Mouse (Mus musculus) heart, embryonic 13.5 days (tissue): ENCODE measurements around the gene Fa2h. TPM values are rescaled to one million over a fixed set of nuclear protein-coding genes. Genes with fewer than 3 reads are reported as not detected.

ENCODE experiments used
- ATAC-seq: fragments of 200-750 bp; cut with Nextera tagmentation; 2 replicates; pipeline ENCODE4 v1.8.0; 2017; ENCODE audit warnings: moderate TSS enrichment; ENCODE audit not compliant: insufficient number of reproducible peaks, low FRiP score, low TSS enrichment; ENCODE audit errors: extremely low read depth
- H3K27ac ChIP-seq: fragments of 300-500 bp; sonication (generic); replicated peaks from 2 replicates; pipeline ENCODE4 v1.5.1; 2015; ENCODE audit warnings: moderate library complexity, mild to moderate bottlenecking, inconsistent platforms
- H3K27me3 ChIP-seq: fragments of 300-500 bp; sonication (generic); replicated peaks from 2 replicates; pipeline ENCODE4 v1.6.1; 2015; ENCODE audit warnings: mild to moderate bottlenecking, inconsistent platforms
- H3K36me3 ChIP-seq: fragments of 300-500 bp; sonication (generic); 2 replicates; pipeline ENCODE4 v1.6.1; 2015; ENCODE audit warnings: mild to moderate bottlenecking, inconsistent platforms
- H3K4me1 ChIP-seq: fragments of 300-500 bp; sonication (generic); 2 replicates; pipeline ENCODE4 v1.6.1; 2015; ENCODE audit warnings: inconsistent platforms
- H3K4me2 ChIP-seq: fragments of 300-500 bp; sonication (generic); 2 replicates; pipeline ENCODE4 v1.6.1; 2015; ENCODE audit warnings: inconsistent platforms, mild to moderate bottlenecking, moderate library complexity
- H3K4me3 ChIP-seq: fragments of 300-500 bp; sonication (generic); 2 replicates; pipeline ENCODE4 v1.5.1; 2015; ENCODE audit warnings: moderate library complexity, mild to moderate bottlenecking, inconsistent platforms
- H3K9ac ChIP-seq: fragments of 300-500 bp; sonication (generic); 2 replicates; pipeline ENCODE4 v1.6.1; 2015; ENCODE audit warnings: inconsistent platforms, mild to moderate bottlenecking, moderate library complexity
- H3K9me3 ChIP-seq: fragments of 300-500 bp; sonication (generic); 2 replicates; pipeline ENCODE4 v1.6.1; 2016; ENCODE audit warnings: inconsistent platforms
- WGBS: fragments of 180-500 bp; shearing (Covaris S2); methylation state at CpG from one replicate; pipeline ENCODE4 v1.1.7; 2015; ENCODE audit warnings: mixed read lengths; 5-methylcytosine and 5-hydroxymethylcytosine counted together
- polyA plus RNA-seq: library from polyadenylated mRNA; unstranded; fragments of >200 nt; fragmentation: Nextera tagmentation; extraction: Ambion mirVana; gene quantifications from 2 replicates; pipeline ENCODE4 v1.2.1, GENCODE M21; 2015

Fa2h gene
- polyA plus RNA-seq, 1 experiment from 2014 or later: not detected

DNA sequence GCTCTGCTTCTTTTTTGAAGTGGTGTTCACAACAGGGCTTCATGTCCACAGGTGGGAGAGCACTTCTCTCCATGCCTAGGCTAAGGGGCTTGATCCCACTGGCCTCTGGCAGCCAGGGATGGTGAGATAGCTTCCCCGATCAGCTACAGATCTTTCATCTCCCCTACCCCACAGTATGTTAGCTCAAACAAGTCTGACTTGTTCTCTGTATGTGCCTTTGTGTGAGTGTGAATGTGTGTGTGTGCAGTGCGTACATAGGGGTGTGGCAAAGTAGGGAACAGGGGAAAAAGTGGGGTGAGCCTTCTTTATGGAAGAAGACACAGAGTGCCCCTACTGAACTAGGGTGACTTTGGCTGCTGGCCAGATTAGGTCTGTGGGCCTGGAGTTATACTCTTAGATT is 2.8 kb downstream of the Fa2h start:
- WGBS: 66% methylated on average over 2 of the region's 2 CpGs
- Histone ChIP-seq H3K27me3 (peaks cover 91% of the 10 kb centered on the region), H3K4me1 (peaks cover 6% of the 10 kb centered on the region), H3K9ac (no peak overlapping the region), H3K27ac (no peak overlapping the region), H3K36me3 (no peaks in the 10 kb centered on the region), H3K9me3 (no peaks in the 10 kb centered on the region), H3K4me2 (no peak overlapping the region), H3K4me3 (no peak overlapping the region)
- ATAC-seq: no peak

DNA sequence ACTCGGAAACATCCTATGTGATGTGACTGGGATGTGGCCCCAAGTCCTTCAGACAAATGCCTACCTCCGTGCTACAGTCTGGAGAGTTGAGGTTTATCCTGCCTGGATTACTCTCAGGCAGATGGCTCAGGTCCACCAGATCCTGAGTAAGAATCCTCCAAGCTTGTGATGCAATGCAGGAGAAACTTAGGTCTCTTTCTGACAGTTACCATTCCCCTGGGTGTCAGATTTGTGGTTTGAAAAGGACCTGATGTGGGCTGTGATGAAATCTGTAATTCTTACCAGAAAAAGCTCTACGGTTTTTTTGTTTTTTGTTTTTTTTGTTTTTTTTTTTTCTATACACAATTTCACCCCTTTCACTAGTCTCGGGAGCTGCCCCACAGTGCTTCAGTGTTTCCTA is 4.0 kb downstream of the Fa2h start:
- Histone ChIP-seq H3K9me3 (no peaks in the 10 kb centered on the region), H3K36me3 (no peaks in the 10 kb centered on the region), H3K4me1 (peaks cover 6% of the 10 kb centered on the region), H3K4me3 (no peak overlapping the region), H3K9ac (no peak overlapping the region), H3K4me2 (no peak overlapping the region), H3K27me3 (peaks cover 84% of the 10 kb centered on the region), H3K27ac (no peak overlapping the region)
- no peak for ATAC-seq
- 63% methylated on average over 4 of the region's 4 CpGs for WGBS

DNA sequence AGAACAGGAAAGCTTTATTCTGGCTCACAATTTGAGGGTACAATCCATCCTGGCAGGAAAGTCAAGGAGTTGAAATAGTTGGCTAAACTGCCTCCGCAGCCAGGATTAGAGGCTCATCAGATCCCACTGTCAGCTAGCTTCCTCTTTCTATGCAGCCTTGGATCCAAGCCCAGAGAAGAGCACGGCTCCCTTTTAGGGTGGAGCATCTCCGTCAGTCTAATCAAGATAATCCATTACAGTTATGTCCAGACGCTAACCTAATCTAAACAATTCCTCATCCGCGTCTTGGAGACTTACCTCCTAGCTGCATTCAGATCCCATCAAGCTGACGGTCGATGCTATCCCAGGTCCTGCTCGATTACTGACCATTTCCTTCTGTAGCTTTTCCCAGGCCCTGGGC is 7.7 kb downstream of the Fa2h start:
- ATAC-seq: no peak

DNA sequence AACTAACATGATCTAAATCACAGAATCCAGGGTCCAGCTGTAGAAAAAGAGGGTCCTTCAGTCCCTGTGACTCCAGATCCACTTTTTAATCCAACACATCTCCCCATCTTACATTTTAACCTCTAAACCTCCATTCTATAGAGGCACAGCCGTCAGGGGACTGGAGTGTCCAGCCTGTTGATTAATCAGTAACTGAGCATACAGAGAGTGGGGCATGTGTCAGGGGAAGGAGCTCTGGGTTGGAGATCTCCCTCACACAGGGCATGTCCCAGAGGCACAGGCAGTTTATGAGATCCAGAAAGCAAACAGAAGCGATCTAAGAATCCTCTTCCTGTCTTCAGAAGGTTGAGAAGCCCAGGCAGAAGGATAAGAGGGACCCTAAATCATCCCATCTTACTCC is 9.0 kb downstream of the Fa2h start:
- Histone ChIP-seq H3K4me1 (no peaks in the 10 kb centered on the region), H3K27ac (no peak overlapping the region), H3K9me3 (no peaks in the 10 kb centered on the region), H3K36me3 (no peaks in the 10 kb centered on the region), H3K27me3 (peaks cover 49% of the 10 kb centered on the region), H3K4me2 (no peak overlapping the region), H3K4me3 (no peak overlapping the region), H3K9ac (no peak overlapping the region)
- whole genome bisulfite sequencing: 40% methylated on average over 2 of the region's 2 CpGs
- ATAC-seq: no peak

More for the DNA sequence above, 7.7 kb downstream of the Fa2h start:
- Histone ChIP-seq H3K9me3 (no peaks in the 10 kb centered on the region), H3K27ac (no peak overlapping the region), H3K4me1 (no peaks in the 10 kb centered on the region), H3K36me3 (no peaks in the 10 kb centered on the region), H3K4me2 (no peak overlapping the region), H3K27me3 (peaks cover 62% of the 10 kb centered on the region), H3K4me3 (no peak overlapping the region), H3K9ac (no peak overlapping the region)
- 45% methylated on average over 9 of the region's 9 CpGs for WGBS

DNA sequence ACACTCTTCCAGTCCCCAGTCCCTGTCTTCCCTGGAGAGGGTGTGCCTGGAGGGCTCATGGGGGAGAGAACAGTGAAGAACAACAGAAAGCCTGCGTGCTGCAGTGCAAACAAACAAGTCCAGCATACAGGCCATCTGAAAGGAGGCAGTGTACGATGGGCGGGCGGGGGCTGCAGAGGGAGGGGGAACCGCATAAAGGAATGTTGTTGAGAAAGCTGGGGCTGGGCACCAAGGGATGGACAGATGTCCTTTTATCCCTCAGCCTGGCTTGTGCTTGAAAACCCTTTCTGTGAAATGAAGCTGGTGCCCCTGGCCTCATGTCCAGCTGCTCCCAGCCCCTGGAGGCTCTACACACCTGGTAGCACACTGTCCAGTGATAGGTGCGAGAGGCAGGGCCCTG is 18.4 kb downstream of the Fa2h start:
- Histone ChIP-seq H3K27ac (no peak overlapping the region), H3K9me3 (no peaks in the 10 kb centered on the region), H3K4me1 (no peaks in the 10 kb centered on the region), H3K27me3 (0 out of 2 replicates have a peak, but pooled peaks cover 4% of the 10 kb centered on the region), H3K9ac (no peak overlapping the region), H3K36me3 (no peaks in the 10 kb centered on the region), H3K4me3 (no peak overlapping the region), H3K4me2 (no peak overlapping the region)
- 59% methylated on average over 6 of the region's 6 CpGs for WGBS
- ATAC-seq: no peak

DNA sequence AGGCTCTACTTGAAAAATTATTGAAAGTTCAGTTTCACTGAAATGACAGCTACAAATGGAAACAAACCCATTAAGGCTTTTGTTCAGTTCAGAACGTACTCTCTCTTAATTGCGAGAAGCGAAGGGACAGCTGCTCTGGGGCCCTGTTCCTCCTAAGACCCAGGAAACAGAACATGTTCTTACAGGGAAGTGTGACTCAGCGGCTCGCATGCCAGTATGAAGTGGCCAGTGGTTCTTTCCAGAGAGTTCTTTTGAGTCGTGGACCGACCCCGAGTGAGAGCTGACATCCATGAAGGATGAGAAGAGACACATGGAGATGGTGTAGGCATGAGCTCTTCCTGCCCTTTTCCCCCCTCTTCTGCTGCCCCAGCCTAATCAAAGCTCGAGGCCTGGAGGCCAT is 23.9 kb downstream of the Fa2h start:
- no peaks in the 10 kb centered on the region for H3K9me3 ChIP-seq
- peaks cover 27% of the 10 kb centered on the region; the same call in 1 of the 2 replicates for H3K27me3 ChIP-seq
- H3K4me1 ChIP-seq: peaks cover 7% of the 10 kb centered on the region; the same call in 1 of the 2 replicates
- WGBS: 66% methylated on average over 9 of the region's 9 CpGs
- ATAC-seq: no peak
- H3K9ac ChIP-seq: no peak overlapping the region
- no peaks in the 10 kb centered on the region for H3K36me3 ChIP-seq
- H3K4me3 ChIP-seq: no peak overlapping the region
- no peak overlapping the region for H3K4me2 ChIP-seq
- no peak overlapping the region for H3K27ac ChIP-seq

DNA sequence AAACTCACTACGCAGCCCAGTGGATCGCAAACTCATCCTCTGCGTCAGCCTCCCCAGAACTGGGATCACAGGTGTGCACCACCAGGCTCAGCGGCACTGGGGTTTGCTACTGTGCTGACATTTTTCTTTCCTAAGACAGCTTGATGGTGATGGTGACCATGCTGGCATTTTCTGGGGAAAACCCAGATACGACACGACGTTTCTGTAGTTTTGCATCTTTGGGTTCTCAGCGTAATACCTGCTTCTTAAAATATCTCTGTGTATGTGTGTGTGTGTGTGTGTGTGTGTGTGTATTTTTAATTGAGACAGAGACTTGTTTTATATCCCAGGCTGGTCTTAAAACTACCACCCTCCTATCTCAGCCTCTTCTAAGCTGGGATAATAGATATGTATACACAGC is 26.3 kb downstream of the Fa2h start:
- no peaks in the 10 kb centered on the region for H3K9me3 ChIP-seq
- H3K36me3 ChIP-seq: no peaks in the 10 kb centered on the region
- H3K4me2 ChIP-seq: peak overlapping the region; percentile 47
- H3K4me1 ChIP-seq: peaks cover 7% of the 10 kb centered on the region; the same call in 1 of the 2 replicates
- H3K27ac ChIP-seq: no peak overlapping the region
- peak overlapping the region; percentile 8; the same call in 1 of the 2 replicates for H3K9ac ChIP-seq
- H3K27me3 ChIP-seq: peaks cover 46% of the 10 kb centered on the region; the same call in 1 of the 2 replicates
- no peak for ATAC-seq
- H3K4me3 ChIP-seq: peak overlapping the region; percentile 20; the same call in 1 of the 2 replicates
- 77% methylated on average over 8 of the region's 8 CpGs for WGBS

DNA sequence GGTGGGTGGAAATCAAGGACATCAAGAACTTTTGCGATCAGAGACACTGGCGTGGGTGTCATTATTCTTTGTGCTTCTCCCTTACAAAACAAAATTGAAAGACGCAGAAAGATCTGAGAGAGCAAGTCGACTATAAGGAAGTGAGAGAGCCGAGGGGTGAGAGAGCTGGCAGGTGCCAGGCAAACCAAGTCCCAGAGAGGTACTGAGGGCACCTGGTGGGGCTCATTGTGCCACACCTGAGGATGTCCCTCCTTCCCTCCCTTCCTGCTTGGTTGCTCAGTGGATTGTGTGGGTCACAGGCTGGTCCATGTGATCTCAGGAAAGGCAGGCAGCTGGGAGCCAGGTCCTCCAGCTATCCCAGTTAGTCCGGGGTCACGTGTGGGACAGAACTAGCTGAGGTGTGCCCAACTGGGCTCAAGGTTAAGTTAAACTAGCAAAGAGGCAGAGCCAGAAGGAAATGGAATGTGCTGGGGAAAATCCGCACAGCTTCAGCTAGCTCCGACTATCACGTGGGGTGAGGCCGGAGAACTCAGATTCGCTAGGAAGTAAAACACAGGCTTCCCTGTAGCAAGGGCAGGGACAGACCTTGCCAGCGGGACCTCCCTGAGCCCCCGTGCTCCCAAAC is 26.9 kb downstream of the Fa2h start:
- Histone ChIP-seq H3K4me3 (peak overlapping the region; percentile 20), H3K9ac (peak overlapping the region; percentile 8; the same call in 1 of the 2 replicates), H3K4me2 (peak overlapping the region; percentile 47), H3K36me3 (no peaks in the 10 kb centered on the region), H3K27me3 (peaks cover 48% of the 10 kb centered on the region; the same call in 1 of the 2 replicates), H3K27ac (no peak overlapping the region), H3K9me3 (no peaks in the 10 kb centered on the region), H3K4me1 (peaks cover 7% of the 10 kb centered on the region; the same call in 1 of the 2 replicates)
- WGBS: 34% methylated on average over 14 of the region's 14 CpGs
- no peak for ATAC-seq

DNA sequence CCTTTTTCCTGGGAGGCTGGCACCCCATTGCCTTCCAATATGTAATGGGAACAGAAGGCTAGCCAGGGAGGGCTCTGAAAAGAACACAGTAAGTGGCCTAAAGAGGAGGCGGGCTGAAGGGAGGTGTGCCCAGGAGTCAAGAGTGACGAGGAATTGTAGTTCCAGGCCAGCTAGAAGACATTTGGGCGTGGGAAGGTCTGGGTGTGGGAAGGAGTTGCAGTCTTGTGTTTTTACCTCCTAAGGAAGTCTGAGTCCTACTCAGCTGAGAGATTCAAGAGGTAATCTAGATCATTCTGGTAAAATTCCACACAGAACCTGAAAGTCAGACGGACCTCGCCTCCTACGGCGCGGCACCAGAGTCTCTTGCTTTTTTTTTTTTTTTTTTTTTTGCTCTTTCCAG is 30.1 kb downstream of the Fa2h start:
- Histone ChIP-seq H3K27me3 (peaks cover 52% of the 10 kb centered on the region; the same call in 1 of the 2 replicates), H3K4me2 (no peak overlapping the region), H3K4me3 (no peak overlapping the region), H3K27ac (no peak overlapping the region), H3K9me3 (no peaks in the 10 kb centered on the region), H3K4me1 (peaks cover 7% of the 10 kb centered on the region), H3K36me3 (no peaks in the 10 kb centered on the region), H3K9ac (no peak overlapping the region)
- 77% methylated on average over 8 of the region's 8 CpGs for WGBS
- ATAC-seq: no peak

DNA sequence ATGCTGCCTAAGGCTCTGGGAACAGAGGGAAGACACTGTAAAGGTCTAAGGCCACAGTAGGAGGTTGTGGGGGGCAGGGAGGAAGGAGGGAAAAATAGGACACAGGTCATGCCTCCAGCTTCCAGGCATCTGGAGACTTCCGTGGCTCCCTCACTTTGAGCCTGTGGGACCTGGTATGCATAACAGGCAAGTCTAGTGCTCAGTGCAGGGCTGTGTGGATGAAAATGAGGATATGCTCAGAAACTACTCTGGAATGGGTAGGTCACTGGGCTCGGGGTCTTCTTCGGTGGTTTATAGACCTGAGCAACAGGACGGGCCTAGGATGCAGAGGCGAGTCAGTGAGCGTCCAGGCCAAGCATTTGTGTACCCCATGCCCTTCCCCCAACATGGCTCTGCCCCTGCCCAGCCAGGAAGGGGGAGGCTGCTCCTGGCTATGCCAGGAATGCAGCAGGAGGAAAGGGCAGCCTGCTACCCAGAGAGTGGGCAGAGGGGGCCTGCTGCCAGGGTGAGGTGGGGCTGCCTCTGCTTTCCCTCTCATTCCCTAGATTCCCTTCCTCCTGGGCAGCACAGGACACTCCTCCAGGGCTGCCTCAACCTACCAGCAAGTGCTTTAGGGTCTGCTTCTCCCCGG is 32.9 kb downstream of the Fa2h start:
- Histone ChIP-seq H3K9ac (no peak overlapping the region), H3K9me3 (no peaks in the 10 kb centered on the region), H3K27ac (no peak overlapping the region), H3K4me3 (no peak overlapping the region), H3K27me3 (peaks cover 39% of the 10 kb centered on the region; the same call in 1 of the 2 replicates), H3K4me1 (no peaks in the 10 kb centered on the region; the same call in 1 of the 2 replicates), H3K4me2 (no peak overlapping the region), H3K36me3 (no peaks in the 10 kb centered on the region)
- 50% methylated on average over 7 of the region's 7 CpGs for WGBS
- ATAC-seq: no peak

DNA sequence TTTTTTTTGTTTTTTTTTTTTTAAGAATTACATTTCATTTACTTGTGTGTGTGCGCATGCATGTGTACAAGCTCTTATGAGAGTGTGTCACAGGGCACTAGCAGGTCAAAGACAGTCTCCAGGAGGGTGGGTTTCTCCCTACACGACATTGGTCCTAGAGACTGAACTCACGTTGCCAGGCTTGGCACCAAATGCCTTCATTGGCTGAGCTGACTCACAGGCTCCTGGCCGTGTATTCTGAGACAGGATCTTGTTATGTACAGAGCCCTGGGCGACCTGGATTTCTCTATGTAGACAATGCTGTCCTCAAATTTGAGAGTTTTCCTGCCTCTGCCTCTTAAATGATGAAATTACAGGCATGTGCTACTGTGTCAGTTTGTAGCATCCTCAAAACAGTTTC is 33.7 kb downstream of the Fa2h start:
- Histone ChIP-seq H3K4me3 (no peak overlapping the region), H3K27me3 (peaks cover 32% of the 10 kb centered on the region; the same call in 1 of the 2 replicates), H3K9ac (no peak overlapping the region), H3K36me3 (no peaks in the 10 kb centered on the region), H3K4me1 (no peaks in the 10 kb centered on the region; the same call in 1 of the 2 replicates), H3K4me2 (no peak overlapping the region), H3K27ac (no peak overlapping the region), H3K9me3 (no peaks in the 10 kb centered on the region)
- 62% methylated on average over 5 of the region's 5 CpGs for WGBS
- no peak for ATAC-seq
